Mouse (Mus musculus) cerebellum, adult 2 months (tissue): Measurements from ENCODE around the gene Pla2g4e.

Experiments
- CTCF ChIP-seq: fragments of 200-500 bp; IDR thresholded peaks from 2 replicates; pipeline ENCODE4 v1.5.1; 2011; ENCODE audit warnings: low read depth, mild to moderate bottlenecking, control low read depth, low read length, moderate library complexity, borderline replicate concordance; ENCODE audit not compliant: insufficient read depth
- POLR2A ChIP-seq: fragments of 200-500 bp; IDR thresholded peaks from 2 replicates; pipeline ENCODE4 v1.6.1; 2011; ENCODE audit warnings: low read length, control low read depth, borderline replicate concordance; ENCODE audit not compliant: insufficient read depth

- TF ChIP-seq CTCF: no peak
- TF ChIP-seq POLR2A: no peak
Observed at GRCm38 (mm10) chr2:120117346-120117745, 127.8 kb downstream of the Pla2g4e start.
